Mouse (Mus musculus) forebrain, embryonic 13.5 days (tissue): Measurements from ENCODE around the gene Entpd7. TPM values are rescaled to one million over a fixed set of nuclear protein-coding genes. Genes with fewer than 3 reads are reported as not detected.

Experiments
- polyA plus RNA-seq: library from polyadenylated mRNA; unstranded; fragments of >200 nt; fragmentation: Nextera tagmentation; extraction: Ambion mirVana; gene quantifications from 2 replicates; pipeline ENCODE4 v1.2.1, GENCODE M21; 2015

Entpd7 gene
- polyA plus RNA-seq, 1 experiment from 2014 or later, result 7.4 TPM

Other genes with a start within 250 kb of the Entpd7 start
- 0.61 and 0.65 TPM in 2 replicates for gene Cnnm1, start 249.2 kb upstream of the Entpd7 start, polyA plus RNA-seq
- gene Got1, start 165.1 kb upstream of the Entpd7 start, polyA plus RNA-seq, result 62.4 and 65.2 TPM in 2 replicates
- gene Nkx2-3, start 77.3 kb upstream of the Entpd7 start, polyA plus RNA-seq, result 4.8 and 5.2 TPM in 2 replicates
- gene Slc25a28, start 14.8 kb upstream of the Entpd7 start, polyA plus RNA-seq, result 14.4 and 16.2 TPM in 2 replicates
- gene Cutc, start 63.3 kb downstream of the Entpd7 start, polyA plus RNA-seq, result 9.6 and 10.4 TPM in 2 replicates
- gene Cox15, start 63.3 kb downstream of the Entpd7 start, polyA plus RNA-seq, result 13.1 and 13.5 TPM in 2 replicates
- gene Abcc2, start 92.5 kb downstream of the Entpd7 start, polyA plus RNA-seq, result not detected in 2 replicates